Mouse (Mus musculus) neural tube, embryonic 10.5 days (tissue): ENCODE results near the gene P2rx1.
A peak's percentile ranks its signal among the peaks of the same experiment; 100 is the strongest.

Source experiments
- DNase-seq: peaks from one replicate; pipeline ENCODE4 v3.0.0-alpha.2; 2017; ENCODE audit warnings: low spot score; ENCODE audit errors: extremely low spot score

P2rx1 gene

GRCm38 (mm10) chr11:73020953-73021800 lies 22.3 kb downstream of the P2rx1 start:
- DNase-seq = no peak

- DNase-seq = no peak
Measured at GRCm38 (mm10) chr11:73023099-73023498, 24.2 kb downstream of the P2rx1 start.

GRCm38 (mm10) chr11:73023827-73024226 lies 24.9 kb downstream of the P2rx1 start:
- no peak for DNase-seq

GRCm38 (mm10) chr11:73024236-73024904 lies 25.5 kb downstream of the P2rx1 start:
- DNase-seq = no peak

GRCm38 (mm10) chr11:73026961-73027360 lies 28.1 kb downstream of the P2rx1 start:
- DNase-seq = no peak

- DNase-seq = peak; percentile 79
Measured at GRCm38 (mm10) chr11:73030821-73031498, 32.1 kb downstream of the P2rx1 start.

GRCm38 (mm10) chr11:73031536-73031935 lies 32.6 kb downstream of the P2rx1 start:
- DNase-seq = no peak

- no peak for DNase-seq
Measured at GRCm38 (mm10) chr11:73036077-73036476, 37.2 kb downstream of the P2rx1 start.

- no peak for DNase-seq
Measured at GRCm38 (mm10) chr11:73036889-73037288, 38.0 kb downstream of the P2rx1 start.

GRCm38 (mm10) chr11:73037691-73038090 lies 38.8 kb downstream of the P2rx1 start:
- no peak for DNase-seq

GRCm38 (mm10) chr11:73039102-73039799 lies 40.3 kb downstream of the P2rx1 start:
- DNase-seq = peak; percentile 53

GRCm38 (mm10) chr11:73044229-73044755 lies 45.4 kb downstream of the P2rx1 start:
- DNase-seq = no peak

- DNase-seq = no peak
Measured at GRCm38 (mm10) chr11:73044789-73045188, 45.9 kb downstream of the P2rx1 start.

GRCm38 (mm10) chr11:73047542-73047996 lies 48.7 kb downstream of the P2rx1 start, which contains the start of gene Ncbp3:
Gene Ncbp3 (plus strand): TSS chr11:73047783.
- DNase-seq = peak; percentile 96

GRCm38 (mm10) chr11:73048030-73048876 lies 49.4 kb downstream of the P2rx1 start:
- DNase-seq = no peak

GRCm38 (mm10) chr11:73049335-73049734 lies 50.4 kb downstream of the P2rx1 start:
- DNase-seq = peak; percentile 77

- no peak for DNase-seq
Measured at GRCm38 (mm10) chr11:73052795-73053194, 53.9 kb downstream of the P2rx1 start.

- no peak for DNase-seq
Measured at GRCm38 (mm10) chr11:73057701-73058100, 58.8 kb downstream of the P2rx1 start.

- DNase-seq = no peak
Measured at GRCm38 (mm10) chr11:73059630-73060029, 60.7 kb downstream of the P2rx1 start.

- no peak for DNase-seq
Measured at GRCm38 (mm10) chr11:73061413-73061812, 62.5 kb downstream of the P2rx1 start.
